Mouse (Mus musculus): ENCODE measurements around the gene Stac3. TPM values are rescaled to one million over a fixed set of nuclear protein-coding genes. Genes with fewer than 3 reads are reported as not detected.

The Stac3 gene
- total and polyA plus RNA-seq, 3 experiments = 0.08 to 0.79 (median 0.50) TPM

DNA sequence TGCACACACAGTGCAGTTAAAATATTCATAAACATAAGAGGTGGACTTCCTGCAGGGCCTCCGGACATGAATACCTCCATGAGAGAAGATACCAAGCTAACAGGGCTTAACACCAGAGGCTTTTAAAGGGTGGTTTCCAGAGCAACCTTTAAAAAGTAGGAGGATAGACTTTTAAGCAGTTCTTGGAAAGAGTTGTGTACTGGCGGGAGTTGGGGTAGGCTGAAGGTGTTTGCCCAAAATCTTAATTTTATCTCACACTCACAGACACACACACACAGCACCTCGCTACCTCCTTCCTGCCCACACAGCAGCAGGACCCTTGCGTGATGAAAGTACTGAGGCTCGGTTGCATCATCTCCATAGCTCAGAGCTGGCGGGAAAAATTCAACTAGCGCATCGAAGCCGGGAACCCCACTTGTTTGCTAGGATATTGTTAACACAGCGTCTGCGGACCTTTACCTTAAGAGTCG, 20.2 kb downstream of the Stac3 start (continued):
- TF ChIP-seq ZNF384 (IDR thresholded peaks at IDR 0.05; ENCODE audit: low read depth, low read length) (no peak), RAD21 (IDR thresholded peaks at IDR 0.05; ENCODE audit: low read depth, low read length) (no peak), RCOR1 (conservative IDR thresholded peaks at IDR 0.05; ENCODE audit: low read depth, low read length) (no peak), CHD1 (IDR thresholded peaks at IDR 0.05; ENCODE audit: low read depth, low read length) (peak; percentile 64)

DNA sequence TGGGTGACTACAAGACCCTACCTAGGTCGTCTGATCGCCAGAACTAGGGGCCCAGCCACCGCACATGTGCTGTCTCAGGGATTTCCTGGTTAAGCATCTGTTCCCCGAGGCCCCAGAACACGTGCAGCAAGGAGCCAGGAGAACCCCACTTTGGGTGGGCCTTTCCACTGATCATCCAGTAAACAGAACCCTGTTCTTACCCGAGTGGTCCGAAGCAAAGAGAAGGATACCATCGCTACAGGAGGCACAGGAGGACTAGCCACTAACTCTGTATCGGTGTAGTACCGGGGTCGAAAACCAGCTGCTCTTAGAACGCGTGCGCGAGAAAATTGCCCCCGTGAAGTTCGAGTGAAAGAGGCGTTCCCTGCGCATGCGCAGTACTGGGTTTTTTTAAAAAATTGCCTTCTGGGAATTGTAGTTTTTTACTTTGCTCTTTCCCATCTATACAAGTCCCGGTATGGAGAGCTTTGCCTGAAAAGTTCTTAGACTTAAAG, 20.6 kb downstream of the Stac3 start, which contains the start of gene Shmt2:
Shmt2 (minus strand) TSS at position 357 of the 494 bp plus-strand sequence.
- DNase-seq (ENCODE audit: extremely low read depth) = peak; percentile 96
- peaks cover 30 to 39% of the 10 kb centered on the region in 2 experiments for H3K36me3 ChIP-seq (replicated peaks in 1 of 2; ENCODE audit: control insufficient read depth in 1 of 2, insufficient read depth in 1 of 2, low read length in 1 of 2)
- H3K9ac ChIP-seq (ENCODE audit: insufficient read depth, low read depth) = peak within 1 kb of the TSS; percentile 92
- dilution Hi-C loops (cut with MboI; ENCODE audit: extremely low pct_ligation_motif_present, extremely low pct_unique_long_range_greater_than_20kb, low sequenced_read_pairs) (no loop called here), in situ Hi-C loops (cut with MboI; ENCODE audit: low pct_ligation_motif_present, low pct_unique_long_range_greater_than_20kb, low sequenced_read_pairs) (no loop called here)
- H3K4me2 ChIP-seq (ENCODE audit: insufficient read depth, low read depth, poor library complexity, severe bottlenecking) = peak within 1 kb of the TSS; percentile 42
- no peaks in the 10 kb centered on the region for H3K9me3 ChIP-seq (replicated peaks; ENCODE audit: low read length)
- peak within 1 kb of the TSS; percentile 78 for H3K27ac ChIP-seq (ENCODE audit: insufficient read depth, low read depth)
- H3K4me3 ChIP-seq (replicated peaks in 1 of 3; ENCODE audit: low read depth in 2 of 3, low read length in 2 of 3, poor library complexity in 1 of 3) = peak within 1 kb of the TSS; percentile 73 to 93 (median 85)
- peaks cover 28% of the 10 kb centered on the region for H3K79me2 ChIP-seq (replicated peaks; ENCODE audit: control insufficient read depth, extremely low read depth, insufficient read depth, poor library complexity, severe bottlenecking)
- H3K4me1 ChIP-seq (ENCODE audit: control insufficient read depth in 1 of 2, insufficient read depth in 2 of 2) = peaks cover 11 to 37% of the 10 kb centered on the region in 2 experiments
- H3K27me3 ChIP-seq (replicated peaks) = peaks cover 23% of the 10 kb centered on the region
- no peak for TF ChIP-seq CTCF (conservative IDR thresholded peaks at IDR 0.05 in 1 of 2, IDR thresholded peaks at IDR 0.05 in 1 of 2; ENCODE audit: low read depth in 2 of 2, low read length in 2 of 2)
- peak; percentile 97 for TF ChIP-seq TBP (conservative IDR thresholded peaks at IDR 0.05; ENCODE audit: low read depth, low read length)
- peak; percentile 90 for TF ChIP-seq SIN3A (IDR thresholded peaks at IDR 0.05; ENCODE audit: low read length)
- TF ChIP-seq UBTF (IDR thresholded peaks at IDR 0.05; ENCODE audit: low read depth, low read length) = 0 out of 2 replicates have a peak, but pooled peaks have one; percentile 51
- TF ChIP-seq MAFK (IDR thresholded peaks at IDR 0.05; ENCODE audit: insufficient replicate concordance, low read length) = no peak
- peak; percentile 100 for TF ChIP-seq HCFC1 (IDR thresholded peaks at IDR 0.05; ENCODE audit: low read depth, low read length)
- no peak; the same call in 1 of the 2 replicates for TF ChIP-seq IRF4 (IDR thresholded peaks at IDR 0.05; ENCODE audit: low read depth, low read length)
- TF ChIP-seq NRF1 (IDR thresholded peaks at IDR 0.05; ENCODE audit: low read depth, low read length) = peak; percentile 99
- peak; percentile 92 for TF ChIP-seq NELFE (IDR thresholded peaks at IDR 0.05; ENCODE audit: low read depth, low read length)
- no peak for TF ChIP-seq RAD21 (IDR thresholded peaks at IDR 0.05; ENCODE audit: low read depth, low read length)
- peak; percentile 7; the same call in 1 of the 2 replicates for TF ChIP-seq ETS1 (conservative IDR thresholded peaks at IDR 0.05; ENCODE audit: low read depth, low read length)
- peak; percentile 83 for TF ChIP-seq BHLHE40 (IDR thresholded peaks at IDR 0.05; ENCODE audit: low read depth, low read length)
- TF ChIP-seq MEF2A (IDR thresholded peaks at IDR 0.05; ENCODE audit: borderline replicate concordance, low read depth, low read length) = no peak
- TF ChIP-seq KAT2A (IDR thresholded peaks at IDR 0.05; ENCODE audit: insufficient replicate concordance, low read length) = peak; percentile 95; the same call in 1 of the 2 replicates
- TF ChIP-seq CHD1 (IDR thresholded peaks at IDR 0.05; ENCODE audit: low read depth, low read length) = no peak
- TF ChIP-seq MAX (IDR thresholded peaks at IDR 0.05; ENCODE audit: low read length) = peak; percentile 97
- TF ChIP-seq JUN (IDR thresholded peaks at IDR 0.05; ENCODE audit: insufficient read depth, low read depth, low read length) = peak; percentile 30; the same call in 1 of the 2 replicates
- no peak for TF ChIP-seq USF2 (conservative IDR thresholded peaks at IDR 0.05; ENCODE audit: low read depth, low read length)
- TF ChIP-seq MYC (IDR thresholded peaks at IDR 0.05; ENCODE audit: low read depth, low read length) = peak; percentile 99
- peak; percentile 41; the same call in 1 of the 2 replicates for TF ChIP-seq GABPA (IDR thresholded peaks at IDR 0.05; ENCODE audit: insufficient replicate concordance, low read depth, low read length)
- no peak for TF ChIP-seq USF1 (IDR thresholded peaks at IDR 0.05; ENCODE audit: low read depth, low read length)
- TF ChIP-seq ZKSCAN1 (IDR thresholded peaks at IDR 0.05; ENCODE audit: borderline replicate concordance, low read depth, low read length) = no peak
- no peak for TF ChIP-seq E2F4 (IDR thresholded peaks at IDR 0.05; ENCODE audit: insufficient replicate concordance, low read depth, low read length)
- TF ChIP-seq SMC3 (IDR thresholded peaks at IDR 0.05; ENCODE audit: low read depth, low read length) = no peak
- TF ChIP-seq ZC3H11A (IDR thresholded peaks at IDR 0.05; ENCODE audit: low read depth, low read length) = no peak
- peak; percentile 62 for TF ChIP-seq MAZ (IDR thresholded peaks at IDR 0.05; ENCODE audit: low read depth, low read length)
- peak; percentile 93 for TF ChIP-seq POLR2A (IDR thresholded peaks at IDR 0.05; ENCODE audit: low read depth, low read length)
- TF ChIP-seq MXI1 (IDR thresholded peaks at IDR 0.05; ENCODE audit: low read depth, low read length) = peak; percentile 97
- TF ChIP-seq POLR2AphosphoS2 (IDR thresholded peaks at IDR 0.05; ENCODE audit: low read depth, low read length) = no peak
- peak; percentile 88 for TF ChIP-seq CHD2 (IDR thresholded peaks at IDR 0.05; ENCODE audit: low read length)
- no peak for TF ChIP-seq PAX5 (IDR thresholded peaks at IDR 0.05; ENCODE audit: low read length)
- no peak for TF ChIP-seq EP300 (IDR thresholded peaks at IDR 0.05; ENCODE audit: low read length)
- TF ChIP-seq ZNF384 (IDR thresholded peaks at IDR 0.05; ENCODE audit: low read depth, low read length) = peak; percentile 90
- TF ChIP-seq ELF1 (IDR thresholded peaks at IDR 0.05; ENCODE audit: low read depth, low read length) = peak; percentile 58; the same call in 1 of the 2 replicates
- TF ChIP-seq ZMIZ1 (IDR thresholded peaks at IDR 0.05; ENCODE audit: low read depth, low read length) = no peak; the same call in 1 of the 2 replicates
- TF ChIP-seq JUND (conservative IDR thresholded peaks at IDR 0.05; ENCODE audit: low read depth, low read length) = 0 out of 2 replicates have a peak, but pooled peaks have one; percentile 5
